In the genomic region with DNA sequence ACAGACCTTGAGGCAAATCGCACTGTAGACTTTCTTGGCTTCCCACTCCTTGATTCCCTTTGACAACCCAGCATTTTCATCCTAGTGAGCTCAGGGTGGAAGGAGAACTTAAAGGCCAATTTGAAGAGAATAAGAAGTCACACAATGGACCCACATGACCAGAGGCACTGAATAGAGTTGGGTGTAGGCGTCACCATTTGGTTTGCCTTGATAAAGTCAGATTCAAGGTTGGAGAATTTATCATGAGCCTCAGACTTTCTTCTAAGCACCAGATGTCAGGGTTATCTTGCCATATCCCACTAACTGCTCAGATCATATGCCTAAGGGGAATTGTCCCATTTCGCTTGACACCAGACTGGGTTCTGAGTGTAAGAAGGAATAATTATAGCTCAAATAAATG, we compare ENCODE assay signal across 22 mouse cellular contexts. TPM values are rescaled to one million over a fixed set of nuclear protein-coding genes. Genes with fewer than 3 reads are reported as not detected.
DNase-seq lines count a peak whose midpoint lies in the region; ATAC-seq lines count a peak whose summit lies in the region.
"Had no signal": no experiment of that assay in that cellular context is flagged by ENCODE, and none has a peak within 500 bp of the region (broad histone marks: within the 10 kb centered on the region; RNA-seq: fewer than 3 reads in every experiment).

No protein-coding gene starts in this region.

- H3K9me3 ChIP-seq in heart, embryonic 11.5 days (replicated peaks; ENCODE audit: control insufficient read depth, low read length): no peaks in the 10 kb centered on the region
- H3K9me3 ChIP-seq in liver, embryonic 12.5 days (replicated peaks): no peaks in the 10 kb centered on the region
- H3K9me3 ChIP-seq: hindbrain, embryonic 10.5 days; limb, embryonic 10.5 days had no signal

- peak; percentile 67; the same call in 1 of the 2 replicates for ATAC-seq in heart, embryonic 11.5 days (replicated peaks; ENCODE audit: insufficient number of reproducible peaks, low FRiP score, low TSS enrichment)
- ATAC-seq in liver, embryonic 12.5 days: peak; percentile 96
- ATAC-seq in megakaryocyte-erythroid progenitor cell, adult 5-6 weeks (replicated peaks; ENCODE audit: low FRiP score, low TSS enrichment, poor library complexity, severe bottlenecking): peak; percentile 90
- ATAC-seq: forebrain, embryonic 16.5 days; hindbrain, postnatal 0 days; intestine, postnatal 0 days; midbrain, embryonic 16.5 days; Patski had no signal

- H3K27me3 ChIP-seq in heart, embryonic 11.5 days (ENCODE audit: control insufficient read depth, insufficient read depth, low read length): no peaks in the 10 kb centered on the region
- peaks cover 2% of the 10 kb centered on the region; the same call in 1 of the 2 replicates for H3K27me3 ChIP-seq in liver, embryonic 12.5 days (replicated peaks)
- H3K27me3 ChIP-seq: embryonic facial prominence, embryonic 13.5 days; heart, embryonic 13.5 days had no signal

- no peak overlapping the region for H3K9ac ChIP-seq in heart, embryonic 11.5 days (ENCODE audit: low read depth, low read length)
- H3K9ac ChIP-seq in liver, embryonic 12.5 days: peak overlapping the region; percentile 30
- H3K9ac ChIP-seq: embryonic facial prominence, embryonic 13.5 days; heart, embryonic 13.5 days had no signal

- no peak overlapping the region for H3K27ac ChIP-seq in heart, embryonic 11.5 days (ENCODE audit: low read depth, low read length)
- peak overlapping the region; percentile 83 for H3K27ac ChIP-seq in liver, embryonic 12.5 days
- H3K27ac ChIP-seq: embryonic facial prominence, embryonic 13.5 days; heart, embryonic 13.5 days; hindbrain, embryonic 10.5 days; hindbrain, postnatal 0 days; limb, embryonic 10.5 days had no signal

- 74% methylated on average over 3 of the region's 3 CpGs for WGBS in heart, embryonic 11.5 days (ENCODE audit: insufficient replicate concordance)
- WGBS in liver, embryonic 12.5 days (ENCODE audit: insufficient replicate concordance): 44% methylated on average over 3 of the region's 3 CpGs

- no peak overlapping the region for H3K4me2 ChIP-seq in heart, embryonic 11.5 days
- peak overlapping the region; percentile 49 for H3K4me2 ChIP-seq in liver, embryonic 12.5 days
- H3K4me2 ChIP-seq: embryonic facial prominence, embryonic 13.5 days; heart, embryonic 13.5 days had no signal

- no peak for DNase-seq in heart, postnatal 25 days (ENCODE audit: low spot score)
- DNase-seq in c-Kit-positive CD71-positive TER-119-negative erythroid progenitor cells, embryonic 14.5 days (ENCODE audit: low read depth): peak; percentile 77
- no peak for DNase-seq in cerebellum, adult 18-20 months
- no peak for DNase-seq in left cerebral cortex, adult 8-10 months (ENCODE audit: low spot score in 2 of 2)
- DNase-seq: adrenal gland, postnatal 36 days; cerebellum, adult 9-10 months; gastrocnemius, postnatal 36 days; lung, adult 18-20 months; right cerebral cortex, postnatal 25 days had no signal

- H3K4me1 ChIP-seq in heart, embryonic 11.5 days (ENCODE audit: control insufficient read depth, insufficient read depth, low read length): no peaks in the 10 kb centered on the region
- H3K4me1 ChIP-seq in liver, embryonic 12.5 days: peaks cover 52% of the 10 kb centered on the region
- H3K4me1 ChIP-seq: heart, embryonic 13.5 days; hindbrain, embryonic 10.5 days; limb, embryonic 10.5 days had no signal

- H3K36me3 ChIP-seq in heart, embryonic 11.5 days (ENCODE audit: control insufficient read depth, insufficient read depth, low read length): no peaks in the 10 kb centered on the region
- H3K36me3 ChIP-seq in liver, embryonic 12.5 days: no peaks in the 10 kb centered on the region
- H3K36me3 ChIP-seq: embryonic facial prominence, embryonic 13.5 days; heart, embryonic 13.5 days; hindbrain, embryonic 10.5 days; limb, embryonic 10.5 days had no signal

- no peak overlapping the region for H3K4me3 ChIP-seq in heart, embryonic 11.5 days (ENCODE audit: low read depth, low read length)
- H3K4me3 ChIP-seq in liver, embryonic 12.5 days: no peak overlapping the region
- H3K4me3 ChIP-seq: embryonic facial prominence, embryonic 13.5 days; heart, embryonic 13.5 days; hindbrain, embryonic 10.5 days; limb, embryonic 10.5 days had no signal

- intact Hi-C loops in heart, postnatal 25 days (cut with DNase I): no loop called here

RNA-seq across cellular contexts. Expression of gene Cnih3, which starts 29.3 kb away (rescaled TPM):
- 0.13 and 0.29 TPM in 2 replicates for polyA plus RNA-seq in heart, embryonic 11.5 days (2014; fragmentation: Nextera tagmentation; extraction: Ambion mirVana)
- not detected for total RNA-seq in heart, postnatal 25 days (2021)
- polyA plus RNA-seq in liver, embryonic 12.5 days (2016; fragmentation: Nextera tagmentation; extraction: Ambion mirVana): 0.05 TPM in 2 replicates
- total RNA-seq in megakaryocyte-erythroid progenitor cell, adult 5-6 weeks (2014; fragmentation: Nextera tagmentation): not detected in 2 replicates
- total RNA-seq in megakaryocyte-erythroid progenitor cell, adult 5-6 weeks (2017): not detected in 2 replicates
- 10 to 100 TPM; 63.1 to 64.6 (median 64.1) TPM for total RNA-seq in left cerebral cortex, adult 8-10 months (2022)
- total RNA-seq: adrenal gland, postnatal 36 days; gastrocnemius, postnatal 36 days; neutrophil, adult 5-6 weeks had no signal

Comparison
In these comparisons a context has a peak if more than half of its experiments do, and no peak if none do; other contexts are left out.
1. RNA of gene Cnih3, which starts 29.3 kb away (total RNA-seq): 63.1 to 64.6 TPM in left cerebral cortex, adult 8-10 months; not detected in heart, postnatal 25 days and not detected in megakaryocyte-erythroid progenitor cell, adult 5-6 weeks; every median in the first group is over 10 times any median in the second.
2. Peak in every context shown above with its lines, with median percentiles within 50 percentile points of each other: ATAC-seq.